Mouse (Mus musculus) liver, embryonic 13.5 days (tissue): ENCODE results near the gene Lrrc4. TPM values are rescaled to one million over a fixed set of nuclear protein-coding genes. Genes with fewer than 3 reads are reported as not detected.

Experiments used
- ATAC-seq: fragments of 200-750 bp; cut with Nextera tagmentation; 2 replicates; pipeline ENCODE4 v1.8.0; 2017; ENCODE audit warnings: low read depth, mild to moderate bottlenecking, moderate number of reproducible peaks, moderate library complexity
- DNase-seq: peaks from one replicate; pipeline ENCODE4 v3.0.0; 2022
- H3K27ac ChIP-seq: fragments of 300-500 bp; sonication (generic); 2 replicates; pipeline ENCODE4 v1.5.1; 2015; ENCODE audit warnings: moderate library complexity, mild to moderate bottlenecking, inconsistent platforms
- H3K27me3 ChIP-seq: fragments of 300-500 bp; sonication (generic); 2 replicates; pipeline ENCODE4 v1.6.1; 2015; ENCODE audit warnings: mild to moderate bottlenecking, inconsistent platforms
- H3K36me3 ChIP-seq: fragments of 300-500 bp; sonication (generic); 2 replicates; pipeline ENCODE4 v1.6.1; 2015; ENCODE audit warnings: mild to moderate bottlenecking, inconsistent platforms
- H3K4me1 ChIP-seq: fragments of 300-500 bp; sonication (generic); replicated peaks from 2 replicates; pipeline ENCODE4 v1.6.1; 2015; ENCODE audit warnings: inconsistent platforms
- H3K4me2 ChIP-seq: fragments of 300-500 bp; sonication (generic); 2 replicates; pipeline ENCODE4 v1.6.1; 2015; ENCODE audit warnings: inconsistent platforms, mild to moderate bottlenecking, moderate library complexity
- H3K4me3 ChIP-seq: fragments of 300-500 bp; sonication (generic); replicated peaks from 2 replicates; pipeline ENCODE4 v1.5.1; 2015; ENCODE audit warnings: mild to moderate bottlenecking, inconsistent platforms
- H3K9ac ChIP-seq: fragments of 300-500 bp; sonication (generic); 2 replicates; pipeline ENCODE4 v1.6.1; 2015; ENCODE audit warnings: mild to moderate bottlenecking, inconsistent platforms
- H3K9me3 ChIP-seq: fragments of 300-500 bp; sonication (generic); replicated peaks from 2 replicates; pipeline ENCODE4 v1.6.1; 2016; ENCODE audit warnings: inconsistent platforms
- WGBS: fragments of 180-500 bp; shearing (Covaris S2); methylation state at CpG from one replicate; pipeline ENCODE4 v1.1.7; 2015; ENCODE audit not compliant: insufficient replicate concordance; 5-methylcytosine and 5-hydroxymethylcytosine counted together
- polyA plus RNA-seq: library from polyadenylated mRNA; unstranded; fragments of >200 nt; fragmentation: Nextera tagmentation; extraction: Ambion mirVana; gene quantifications from 2 replicates; pipeline ENCODE4 v1.2.1, GENCODE M21; 2015

Lrrc4 gene
- polyA plus RNA-seq, 1 experiment from 2014 or later = 0.08 TPM

DNA sequence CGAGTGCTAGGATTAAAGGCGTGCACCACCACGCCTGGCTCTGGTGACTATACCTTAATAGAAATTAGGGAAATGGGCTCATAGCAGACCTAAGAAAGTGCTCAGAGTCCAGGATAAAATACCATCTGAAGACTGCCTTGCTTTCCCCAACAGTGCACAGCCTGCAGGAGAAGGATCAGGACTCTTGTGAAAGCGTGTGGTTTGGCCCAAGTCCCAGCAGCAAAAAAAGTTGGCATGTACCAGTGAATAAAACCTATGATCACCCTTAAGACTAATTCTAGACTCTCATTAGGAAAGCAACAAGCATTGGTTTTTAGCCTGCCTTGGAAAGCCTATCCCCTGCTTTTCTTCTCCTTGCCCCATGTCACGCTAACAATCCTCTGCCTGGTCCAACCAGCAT lies 7.7 kb downstream of the Lrrc4 start:
- 88% methylated on average over 5 of the region's 5 CpGs for WGBS
- H3K4me2 ChIP-seq = no peak overlapping the region
- H3K36me3 ChIP-seq = peaks cover 7% of the 10 kb centered on the region
- ATAC-seq (no peak), DNase-seq (no peak)
- H3K9ac ChIP-seq = no peak overlapping the region
- H3K4me1 ChIP-seq = no peaks in the 10 kb centered on the region
- no peak overlapping the region for H3K27ac ChIP-seq
- no peaks in the 10 kb centered on the region for H3K27me3 ChIP-seq
- no peaks in the 10 kb centered on the region for H3K9me3 ChIP-seq
- no peak overlapping the region for H3K4me3 ChIP-seq

DNA sequence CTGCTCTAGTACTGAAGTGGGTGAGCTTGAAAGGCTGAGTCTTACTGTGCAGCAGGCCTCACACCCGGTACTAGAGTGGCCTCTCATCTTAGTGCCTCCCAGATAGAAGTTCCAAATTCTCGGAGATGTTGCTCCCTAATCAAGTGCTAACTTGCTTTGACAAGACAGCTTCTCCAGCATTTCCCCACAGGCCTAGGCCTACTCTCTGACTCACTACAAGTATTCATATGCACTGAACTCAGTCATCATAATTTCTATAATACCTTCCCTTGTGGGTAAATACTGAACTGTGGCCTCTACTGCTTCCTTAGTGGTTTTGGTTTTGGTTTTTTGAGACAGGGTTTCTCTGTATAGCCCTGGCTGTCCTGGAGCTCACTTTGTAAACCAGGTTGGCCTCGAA lies 8.2 kb downstream of the Lrrc4 start:
- no peak for DNase-seq
- no peaks in the 10 kb centered on the region for H3K9me3 ChIP-seq
- WGBS = 72% methylated on average over 3 of the region's 3 CpGs
- H3K36me3 ChIP-seq = peaks cover 7% of the 10 kb centered on the region
- H3K4me2 ChIP-seq = no peak overlapping the region
- H3K27ac ChIP-seq = no peak overlapping the region
- H3K27me3 ChIP-seq = no peaks in the 10 kb centered on the region
- no peak overlapping the region for H3K9ac ChIP-seq
- no peaks in the 10 kb centered on the region for H3K4me1 ChIP-seq
- no peak overlapping the region for H3K4me3 ChIP-seq
- ATAC-seq = no peak

DNA sequence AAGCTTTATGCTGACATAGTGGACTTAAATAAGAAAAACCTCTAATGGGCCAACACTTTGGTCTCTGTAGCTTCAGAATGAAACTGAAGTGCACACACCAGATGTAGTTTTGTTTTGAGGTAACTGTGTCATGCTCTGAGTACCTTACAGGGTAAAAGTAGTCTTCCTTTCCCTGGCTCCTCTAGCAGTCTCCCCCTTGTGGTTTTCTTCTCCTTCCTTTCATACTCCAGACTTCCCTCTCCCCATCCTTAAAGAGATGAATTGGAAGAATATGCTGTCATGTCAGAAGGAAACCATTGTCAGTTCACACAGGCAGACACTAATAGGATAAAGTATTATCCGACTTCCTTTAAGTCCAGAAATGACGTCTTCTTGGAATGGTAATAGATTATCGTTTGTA lies 9.3 kb downstream of the Lrrc4 start:
- no peak overlapping the region for H3K9ac ChIP-seq
- DNase-seq = no peak
- no peaks in the 10 kb centered on the region for H3K4me1 ChIP-seq
- no peaks in the 10 kb centered on the region for H3K9me3 ChIP-seq
- 63% methylated on average over 3 of the region's 3 CpGs for WGBS
- no peak overlapping the region for H3K27ac ChIP-seq
- no peaks in the 10 kb centered on the region for H3K27me3 ChIP-seq
- no peak overlapping the region for H3K4me2 ChIP-seq
- ATAC-seq = no peak
- H3K4me3 ChIP-seq = no peak overlapping the region
- H3K36me3 ChIP-seq = peaks cover 7% of the 10 kb centered on the region

DNA sequence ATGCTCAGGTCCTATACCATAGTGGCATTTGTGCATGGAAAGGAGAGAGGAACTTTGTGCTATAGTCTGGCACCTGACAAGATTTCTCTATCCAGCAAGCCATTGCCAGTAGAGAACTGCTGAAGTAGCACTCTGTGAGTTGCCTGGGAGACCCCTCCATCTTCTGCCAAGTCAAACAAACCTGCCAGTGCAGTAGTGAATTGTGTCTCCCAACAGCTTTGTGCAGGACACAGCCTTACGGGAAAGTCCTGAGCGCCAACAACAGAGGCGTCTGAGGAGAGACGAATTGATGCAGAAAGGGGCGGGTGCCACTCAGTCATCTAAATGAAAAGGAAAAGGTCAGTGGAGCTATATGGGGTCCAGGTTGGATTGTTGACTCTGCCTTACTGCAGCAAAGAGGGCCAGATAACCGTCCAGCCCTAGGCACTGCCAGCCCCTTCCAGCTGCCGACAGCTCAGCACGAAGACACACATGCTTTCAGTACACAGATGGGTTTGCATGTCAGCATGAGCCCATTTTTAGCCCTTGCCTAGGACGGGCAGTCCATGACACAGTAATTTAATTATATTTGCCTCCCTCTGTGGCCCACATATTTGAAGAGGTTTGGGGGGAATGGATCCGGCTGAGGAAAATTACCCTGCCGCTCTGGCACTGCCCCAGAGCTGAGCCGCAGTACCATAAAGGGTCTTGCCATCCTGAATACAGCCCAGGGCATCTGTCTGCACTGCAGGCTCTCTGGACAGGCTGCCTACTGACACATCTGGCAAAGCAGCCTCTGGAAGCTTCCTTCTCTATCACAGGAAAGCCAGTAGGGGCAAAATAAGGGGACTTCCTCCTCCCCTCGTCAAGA lies 11.8 kb downstream of the Lrrc4 start:
- H3K27me3 ChIP-seq = no peaks in the 10 kb centered on the region
- H3K36me3 ChIP-seq = peaks cover 7% of the 10 kb centered on the region
- no peaks in the 10 kb centered on the region for H3K9me3 ChIP-seq
- H3K4me2 ChIP-seq = no peak overlapping the region
- H3K9ac ChIP-seq = no peak overlapping the region
- no peak overlapping the region for H3K27ac ChIP-seq
- WGBS = 81% methylated on average over 13 of the region's 13 CpGs
- no peak for ATAC-seq
- DNase-seq = no peak
- no peaks in the 10 kb centered on the region for H3K4me1 ChIP-seq
- no peak overlapping the region for H3K4me3 ChIP-seq

DNA sequence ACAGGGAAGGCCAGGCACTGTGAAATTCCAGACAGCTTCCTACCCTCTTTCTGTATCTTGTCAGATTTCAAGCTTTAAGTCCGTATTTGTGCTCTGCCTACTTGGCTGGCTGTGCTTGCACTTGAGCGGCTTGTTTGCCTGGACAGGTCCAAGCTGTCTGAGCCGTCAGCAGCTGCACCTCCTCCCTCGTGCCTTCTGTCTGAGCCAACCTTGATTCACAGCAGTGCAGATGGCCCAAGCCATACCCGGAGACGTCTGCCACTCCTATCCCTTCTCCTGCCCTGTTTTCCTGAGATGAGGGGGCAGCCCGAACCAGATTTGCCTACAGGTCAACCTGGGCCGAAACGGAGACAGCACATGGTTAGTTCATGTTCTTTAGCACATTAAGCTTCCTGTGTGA lies 14.5 kb downstream of the Lrrc4 start:
- no peak overlapping the region for H3K4me2 ChIP-seq
- DNase-seq (no peak), ATAC-seq (no peak)
- H3K36me3 ChIP-seq = peaks cover 7% of the 10 kb centered on the region
- H3K27ac ChIP-seq = no peak overlapping the region
- 77% methylated on average over 9 of the region's 9 CpGs for WGBS
- no peak overlapping the region for H3K9ac ChIP-seq
- no peaks in the 10 kb centered on the region for H3K27me3 ChIP-seq
- no peak overlapping the region for H3K4me3 ChIP-seq
- peaks cover under 1% of the 10 kb centered on the region; the same call in 1 of the 2 replicates for H3K4me1 ChIP-seq
- H3K9me3 ChIP-seq = no peaks in the 10 kb centered on the region

DNA sequence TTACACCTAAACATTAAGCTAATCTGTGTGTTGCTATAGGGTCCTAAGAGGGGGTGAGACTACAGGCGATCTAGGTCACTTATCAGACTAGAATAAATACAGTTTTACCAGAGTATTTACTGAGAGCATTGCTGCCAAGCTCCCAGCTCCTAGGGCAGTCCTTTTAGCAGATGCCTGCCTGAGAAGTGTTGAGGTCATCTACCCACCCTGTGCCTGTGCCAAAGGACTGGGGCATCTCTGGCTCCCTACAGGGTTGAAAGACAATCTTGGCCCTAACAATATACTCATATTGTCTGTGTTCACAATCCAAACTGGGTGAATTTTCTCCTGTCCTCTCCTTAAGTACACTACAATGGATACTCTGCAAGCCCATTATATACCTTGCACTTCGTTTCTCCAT lies 16.7 kb downstream of the Lrrc4 start:
- Histone ChIP-seq H3K9ac (no peak overlapping the region), H3K9me3 (no peaks in the 10 kb centered on the region), H3K36me3 (no peaks in the 10 kb centered on the region), H3K4me1 (peaks cover 3% of the 10 kb centered on the region; the same call in 1 of the 2 replicates), H3K27ac (no peak overlapping the region), H3K4me3 (no peak overlapping the region), H3K27me3 (no peaks in the 10 kb centered on the region), H3K4me2 (no peak overlapping the region)
- DNase-seq = no peak
- ATAC-seq = no peak
- WGBS = 60% methylated on average over 2 of the region's 2 CpGs

DNA sequence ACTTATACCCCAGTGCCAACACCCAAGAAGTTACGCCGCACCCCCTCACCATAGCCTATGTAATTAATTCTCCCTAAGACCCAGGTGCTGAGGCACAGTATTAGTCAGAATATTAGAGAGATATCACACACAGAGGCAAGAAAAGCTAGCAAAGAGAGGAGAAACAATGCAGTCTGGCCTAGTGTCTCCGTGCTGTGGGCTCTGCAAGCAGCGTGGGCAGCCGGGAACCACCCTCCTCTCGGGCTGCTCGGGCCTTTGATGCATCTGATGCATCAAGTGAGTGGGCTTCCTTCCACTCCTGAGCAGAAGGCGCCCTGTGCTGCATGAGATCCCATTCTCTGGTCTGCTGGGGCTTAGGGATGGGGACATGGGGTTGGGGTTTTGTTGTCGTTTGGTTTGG lies 18.5 kb downstream of the Lrrc4 start:
- H3K9me3 ChIP-seq = no peaks in the 10 kb centered on the region
- DNase-seq (no peak), ATAC-seq (no peak)
- WGBS = 74% methylated on average over 9 of the region's 9 CpGs
- H3K9ac ChIP-seq = no peak overlapping the region
- no peak overlapping the region for H3K4me3 ChIP-seq
- no peaks in the 10 kb centered on the region for H3K36me3 ChIP-seq
- no peak overlapping the region for H3K4me2 ChIP-seq
- peaks cover 3% of the 10 kb centered on the region; the same call in 1 of the 2 replicates for H3K4me1 ChIP-seq
- H3K27me3 ChIP-seq = no peaks in the 10 kb centered on the region
- no peak overlapping the region for H3K27ac ChIP-seq

DNA sequence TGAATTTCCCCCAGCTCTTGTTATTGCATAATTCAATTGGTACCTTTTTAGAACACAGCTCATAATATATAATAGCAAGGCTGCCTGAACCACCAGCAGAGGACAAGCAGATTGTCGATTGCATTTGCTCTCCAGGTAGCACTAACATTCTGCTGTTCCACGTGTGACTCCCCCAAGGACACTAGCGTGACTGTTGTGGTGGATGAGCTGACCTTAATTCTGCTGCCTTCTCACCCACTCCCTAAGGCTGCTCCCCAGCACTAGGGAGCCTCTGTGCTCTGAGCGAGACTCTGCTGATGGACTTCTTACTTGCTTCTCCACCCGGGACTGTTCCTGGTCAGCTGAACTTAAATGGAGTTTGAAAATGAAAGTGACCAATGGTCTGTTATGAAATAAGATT lies 26.8 kb downstream of the Lrrc4 start:
- ATAC-seq (no peak), DNase-seq (no peak)
- 79% methylated on average over 5 of the region's 5 CpGs for WGBS
- Histone ChIP-seq H3K27me3 (no peaks in the 10 kb centered on the region), H3K4me1 (no peaks in the 10 kb centered on the region), H3K9ac (no peak overlapping the region), H3K4me3 (no peak overlapping the region), H3K27ac (no peak overlapping the region), H3K4me2 (no peak overlapping the region), H3K36me3 (peaks cover 9% of the 10 kb centered on the region; the same call in 1 of the 2 replicates), H3K9me3 (no peaks in the 10 kb centered on the region)

DNA sequence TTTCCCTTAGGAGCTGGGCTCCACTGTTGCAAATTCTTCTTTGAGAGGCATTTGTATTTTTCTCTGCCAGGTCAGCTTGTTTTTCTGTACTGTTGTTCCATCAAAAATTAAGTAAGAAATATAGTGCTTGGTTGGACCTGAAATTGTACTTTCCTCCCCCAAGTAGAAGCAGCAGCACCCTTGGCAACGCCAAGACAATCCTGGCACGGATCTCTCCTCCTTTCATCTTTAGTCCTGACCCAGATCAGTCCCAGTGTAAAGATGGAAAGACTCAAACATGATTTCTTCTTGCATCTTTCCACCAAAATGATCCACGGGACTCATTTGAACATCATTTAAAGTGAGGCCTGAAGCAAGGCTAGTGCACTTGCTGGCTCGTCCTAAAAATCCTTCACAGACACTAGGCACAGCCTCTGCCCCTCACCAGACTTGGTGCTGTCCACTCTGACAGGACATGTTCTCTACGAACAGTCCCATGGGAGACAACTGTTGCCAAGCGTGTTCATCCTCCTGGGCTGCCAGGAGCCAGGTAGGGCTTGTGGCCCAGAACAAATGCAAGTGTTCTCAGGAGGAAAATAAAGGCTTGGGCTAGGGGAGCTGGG lies 27.8 kb downstream of the Lrrc4 start:
- no peaks in the 10 kb centered on the region for H3K9me3 ChIP-seq

DNA sequence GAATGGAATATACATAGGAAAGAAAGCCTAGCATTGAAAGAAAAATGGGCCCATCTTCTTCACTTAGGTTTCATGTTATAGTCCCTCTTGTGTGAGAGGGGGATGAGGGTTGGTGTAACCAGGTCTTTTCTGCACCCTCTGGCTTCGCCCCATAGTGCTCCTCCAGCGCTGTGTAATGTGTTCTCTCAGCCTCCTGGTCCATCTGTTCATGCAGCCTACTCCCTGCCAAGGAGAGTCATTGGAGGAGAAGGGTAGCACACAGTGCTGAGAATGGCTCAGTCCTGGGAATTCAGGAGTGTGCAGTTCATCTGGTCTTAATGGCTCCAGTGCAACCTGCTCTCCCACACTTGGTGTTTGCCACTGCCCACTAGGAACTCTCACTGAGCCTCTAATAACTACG lies 30.6 kb downstream of the Lrrc4 start:
- Histone ChIP-seq H3K27ac (no peak overlapping the region), H3K9ac (no peak overlapping the region), H3K9me3 (no peaks in the 10 kb centered on the region), H3K4me2 (no peak overlapping the region), H3K4me3 (no peak overlapping the region), H3K27me3 (no peaks in the 10 kb centered on the region), H3K4me1 (no peaks in the 10 kb centered on the region), H3K36me3 (peaks cover 25% of the 10 kb centered on the region)
- WGBS = 81% methylated on average over 3 of the region's 3 CpGs
- DNase-seq = no peak
- ATAC-seq = no peak

More for the DNA sequence above, 27.8 kb downstream of the Lrrc4 start:
- H3K4me1 ChIP-seq = no peaks in the 10 kb centered on the region
- H3K36me3 ChIP-seq = peaks cover 9% of the 10 kb centered on the region; the same call in 1 of the 2 replicates
- H3K4me3 ChIP-seq = no peak overlapping the region
- H3K27me3 ChIP-seq = no peaks in the 10 kb centered on the region
- H3K4me2 ChIP-seq = no peak overlapping the region
- no peak overlapping the region for H3K27ac ChIP-seq
- DNase-seq (no peak), ATAC-seq (no peak)
- WGBS = 72% methylated on average over 6 of the region's 6 CpGs
- H3K9ac ChIP-seq = no peak overlapping the region

DNA sequence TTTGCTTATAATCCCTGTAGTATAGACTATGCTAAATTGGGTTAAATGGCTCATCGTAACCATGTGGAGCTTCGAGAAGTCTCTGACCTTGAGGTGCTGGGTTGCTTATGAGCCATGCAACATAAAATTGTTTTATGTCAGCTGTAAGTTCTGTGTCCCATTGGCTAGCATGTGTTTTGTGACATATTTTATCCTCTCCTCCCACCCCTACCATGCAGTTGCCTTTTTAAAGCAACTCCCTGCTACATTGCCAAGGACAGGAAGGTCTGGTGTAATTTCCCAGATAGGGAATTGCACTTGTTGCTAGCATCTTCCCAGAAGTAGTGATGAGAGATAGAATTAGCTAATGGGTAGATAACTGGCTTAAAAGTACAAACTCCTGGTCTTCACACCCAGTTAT lies 31.7 kb downstream of the Lrrc4 start:
- DNase-seq = no peak
- no peak overlapping the region for H3K4me3 ChIP-seq
- H3K4me1 ChIP-seq = no peaks in the 10 kb centered on the region
- no peaks in the 10 kb centered on the region for H3K27me3 ChIP-seq
- H3K36me3 ChIP-seq = peaks cover 27% of the 10 kb centered on the region
- no peaks in the 10 kb centered on the region for H3K9me3 ChIP-seq
- H3K27ac ChIP-seq = no peak overlapping the region
- no peak overlapping the region for H3K9ac ChIP-seq
- ATAC-seq = no peak
- WGBS = 89% methylated on average over 2 of the region's 2 CpGs
- H3K4me2 ChIP-seq = no peak overlapping the region
